Mouse (Mus musculus) lung, adult 2 months (tissue): ENCODE measurements around the gene Dgki.

ENCODE experiments used
- CTCF ChIP-seq: fragments of 200-500 bp; IDR thresholded peaks from 2 replicates; pipeline ENCODE4 v1.5.1; 2011; ENCODE audit warnings: mild to moderate bottlenecking, low read length, control low read depth; ENCODE audit not compliant: insufficient read depth
- POLR2A ChIP-seq: fragments of 200-500 bp; IDR thresholded peaks from 2 replicates; pipeline ENCODE4 v1.6.1; 2011; ENCODE audit warnings: low read depth, mild to moderate bottlenecking, control low read depth, low read length, borderline replicate concordance; ENCODE audit errors: extremely low read depth

DNA sequence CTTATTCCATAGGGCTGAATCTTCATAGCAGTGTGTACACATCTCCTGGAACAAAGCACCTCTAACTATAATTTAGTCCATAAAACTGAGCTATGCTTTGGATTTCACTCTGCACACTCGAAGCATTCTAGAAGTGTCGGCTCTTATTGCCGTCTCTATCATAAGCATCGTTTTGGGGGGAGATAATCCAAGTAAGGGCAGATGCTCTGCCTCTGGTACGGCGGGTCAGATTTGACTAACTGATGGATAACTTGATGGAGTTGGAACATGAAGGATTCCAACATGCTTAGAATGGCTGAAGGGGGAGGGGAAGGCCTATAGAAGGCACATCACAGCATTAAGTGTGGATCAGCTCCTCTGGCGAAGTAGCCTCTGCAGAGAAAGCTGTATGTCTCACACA is 242.4 kb downstream of the Dgki start:
- no peak for TF ChIP-seq CTCF
- no peak for TF ChIP-seq POLR2A
